Mouse (Mus musculus) stomach, embryonic 14.5 days (tissue): Measurements from ENCODE around the gene Prpsap2. TPM values are rescaled to one million over a fixed set of nuclear protein-coding genes. Genes with fewer than 3 reads are reported as not detected.

Experiments used
- ATAC-seq: fragments of 200-750 bp; cut with Nextera tagmentation; 2 replicates; pipeline ENCODE4 v1.8.0; 2017; ENCODE audit warnings: low read depth, moderate TSS enrichment; ENCODE audit not compliant: insufficient number of reproducible peaks, insufficient read depth, low FRiP score
- H3K27ac ChIP-seq: fragments of 300-500 bp; sonication (generic); 2 replicates; pipeline ENCODE4 v1.5.1; 2014; ENCODE audit warnings: mild to moderate bottlenecking, low read length, moderate library complexity, mixed read lengths
- H3K27me3 ChIP-seq: fragments of 300-500 bp; sonication (generic); 2 replicates; pipeline ENCODE4 v1.6.1; 2014; ENCODE audit warnings: low read length, control low read depth, mixed read lengths; ENCODE audit not compliant: control insufficient read depth, insufficient read depth
- H3K36me3 ChIP-seq: fragments of 300-500 bp; sonication (generic); 2 replicates; pipeline ENCODE4 v1.6.1; 2014; ENCODE audit warnings: mild to moderate bottlenecking, control low read depth, low read length, moderate library complexity, mixed read lengths; ENCODE audit not compliant: control insufficient read depth, insufficient read depth
- H3K4me1 ChIP-seq: fragments of 300-500 bp; sonication (generic); 2 replicates; pipeline ENCODE4 v1.6.1; 2014; ENCODE audit warnings: low read length, control low read depth, mixed read lengths; ENCODE audit not compliant: control insufficient read depth, insufficient read depth
- H3K4me2 ChIP-seq: fragments of 300-500 bp; sonication (generic); replicated peaks from 2 replicates; pipeline ENCODE4 v1.6.1; 2014; ENCODE audit warnings: low read depth, low read length, control low read depth
- H3K4me3 ChIP-seq: fragments of 300-500 bp; sonication (generic); 2 replicates; pipeline ENCODE4 v1.5.1; 2014; ENCODE audit warnings: low read depth, low read length, control low read depth
- H3K9ac ChIP-seq: fragments of 300-500 bp; sonication (generic); replicated peaks from 2 replicates; pipeline ENCODE4 v1.6.1; 2014; ENCODE audit warnings: low read depth, mild to moderate bottlenecking, control low read depth, low read length, moderate library complexity, mixed read lengths
- H3K9me3 ChIP-seq: fragments of 300-500 bp; sonication (generic); 2 replicates; pipeline ENCODE4 v1.6.1; 2016; ENCODE audit warnings: low read depth, low read length, control low read depth; ENCODE audit not compliant: control insufficient read depth
- WGBS: fragments of 180-500 bp; shearing (Covaris S2); extraction: QIAGEN DNeasy Blood & Tissue Kit; methylation state at CpG from one replicate; pipeline ENCODE4 v1.1.7; 2014; 5-methylcytosine and 5-hydroxymethylcytosine counted together
- polyA plus RNA-seq: library from polyadenylated mRNA; unstranded; fragments of >200 nt; fragmentation: Nextera tagmentation; extraction: Ambion mirVana; gene quantifications from 2 replicates; pipeline ENCODE4 v1.2.1, GENCODE M21; 2014

Gene Prpsap2
- polyA plus RNA-seq, 1 experiment from 2014 or later: 25.4 TPM

DNA sequence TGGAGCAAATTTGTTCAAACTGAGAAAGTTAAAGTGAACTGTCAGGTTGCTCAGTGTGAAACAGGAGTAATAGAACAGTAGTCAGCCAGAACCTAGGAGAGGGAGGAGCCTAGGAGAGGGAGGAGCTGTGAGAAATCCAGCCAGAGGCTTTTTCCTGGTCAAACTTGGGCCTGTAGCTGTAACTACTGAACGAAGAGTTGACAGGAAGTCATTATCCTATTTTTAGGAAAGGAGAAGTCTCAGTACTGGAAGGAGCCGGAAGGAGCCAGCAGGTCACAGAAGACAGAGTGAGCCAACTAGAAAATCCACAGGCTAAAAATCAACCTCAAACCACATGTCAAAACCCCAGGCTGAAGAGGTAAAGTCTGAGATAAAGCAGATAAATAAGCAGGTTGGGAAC lies 33.9 kb downstream of the Prpsap2 start:
- no peaks in the 10 kb centered on the region for H3K4me1 ChIP-seq
- 45% methylated on average over 2 of the region's 2 CpGs for WGBS
- no peak overlapping the region for H3K4me3 ChIP-seq
- no peaks in the 10 kb centered on the region for H3K9me3 ChIP-seq
- no peak overlapping the region for H3K27ac ChIP-seq
- H3K9ac ChIP-seq: no peak overlapping the region
- peaks cover 31% of the 10 kb centered on the region for H3K36me3 ChIP-seq
- no peak overlapping the region for H3K4me2 ChIP-seq
- no peaks in the 10 kb centered on the region for H3K27me3 ChIP-seq
- ATAC-seq: no peak

DNA sequence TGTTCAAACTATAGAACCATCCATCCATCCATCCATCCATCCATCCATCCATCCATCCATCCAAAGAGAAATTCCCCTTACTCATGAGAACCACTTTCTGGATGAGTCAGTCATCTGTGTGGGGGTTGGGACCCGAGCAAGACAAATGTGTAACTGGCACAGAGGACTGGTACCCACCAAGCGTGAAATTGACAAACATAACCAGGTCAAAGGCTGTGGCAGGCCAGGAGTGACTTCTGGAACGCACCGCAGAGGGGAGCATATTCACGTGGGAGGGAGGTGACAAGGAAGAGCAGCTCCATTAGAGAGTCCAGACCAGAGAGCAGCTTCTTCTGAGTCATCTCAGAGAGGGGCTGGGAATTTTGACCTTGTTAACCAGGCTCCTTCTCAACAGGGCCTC lies 39.8 kb downstream of the Prpsap2 start:
- Histone ChIP-seq H3K4me3 (no peak overlapping the region), H3K4me1 (no peaks in the 10 kb centered on the region), H3K4me2 (no peak overlapping the region), H3K9ac (no peak overlapping the region), H3K36me3 (0 out of 2 replicates have a peak, but pooled peaks cover 2% of the 10 kb centered on the region), H3K27me3 (no peaks in the 10 kb centered on the region), H3K27ac (no peak overlapping the region), H3K9me3 (no peaks in the 10 kb centered on the region)
- WGBS: 79% methylated on average over 5 of the region's 5 CpGs
- no peak for ATAC-seq

DNA sequence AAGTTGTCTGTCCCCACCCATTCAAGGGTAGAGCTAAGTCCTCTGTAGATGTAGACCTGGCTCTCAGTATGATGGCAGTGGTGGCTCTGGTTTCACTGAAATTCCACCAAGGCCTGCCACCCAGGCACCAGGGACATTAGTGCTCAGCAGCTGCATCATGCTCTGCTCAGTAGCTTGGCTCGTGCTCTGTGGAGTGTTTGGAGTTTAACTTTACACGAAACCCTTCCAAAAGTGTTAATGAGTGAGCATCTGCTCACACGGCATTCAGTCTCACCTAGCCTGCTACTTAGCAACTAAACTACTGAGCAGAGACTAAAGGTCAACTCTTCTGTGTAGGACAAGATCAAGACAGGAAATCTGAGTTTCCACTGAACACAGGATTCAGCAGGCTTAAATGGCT lies 41.3 kb downstream of the Prpsap2 start, which contains the start of gene Slc5a10:
Gene Slc5a10 (minus strand): TSS at position 191 of the 400 bp plus-strand sequence.
- Histone ChIP-seq H3K36me3 (no peaks in the 10 kb centered on the region), H3K4me3 (no peak within 1 kb of the TSS), H3K9ac (no peak within 1 kb of the TSS), H3K9me3 (no peaks in the 10 kb centered on the region), H3K4me1 (no peaks in the 10 kb centered on the region), H3K27me3 (no peaks in the 10 kb centered on the region), H3K4me2 (no peak within 1 kb of the TSS), H3K27ac (no peak within 1 kb of the TSS)
- no peak for ATAC-seq
- WGBS: 72% methylated on average over 3 of the region's 3 CpGs

DNA sequence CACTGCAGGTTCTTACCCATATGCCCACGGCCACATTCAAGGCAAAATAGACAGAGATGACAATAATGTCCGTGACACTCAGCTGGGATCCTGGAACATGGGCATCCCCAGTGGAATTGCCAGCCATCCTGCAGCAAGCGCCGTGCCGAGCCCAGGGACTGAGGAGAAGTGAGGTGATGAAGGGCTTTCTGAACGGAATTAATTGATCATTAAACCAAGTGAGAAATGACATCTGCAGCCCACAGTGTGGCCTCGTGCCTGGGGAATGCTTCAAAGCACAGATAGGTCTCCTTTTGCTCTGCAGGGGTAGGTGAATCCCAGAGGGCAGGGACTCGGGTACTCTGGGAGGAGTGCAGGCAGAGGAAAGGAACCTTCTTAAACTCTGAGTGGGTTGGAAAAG lies 42.1 kb downstream of the Prpsap2 start:
- no peak overlapping the region for H3K27ac ChIP-seq
- H3K9ac ChIP-seq: no peak overlapping the region
- H3K4me3 ChIP-seq: no peak overlapping the region
- 66% methylated on average over 8 of the region's 8 CpGs for WGBS
- H3K9me3 ChIP-seq: no peaks in the 10 kb centered on the region
- no peaks in the 10 kb centered on the region for H3K36me3 ChIP-seq
- H3K27me3 ChIP-seq: no peaks in the 10 kb centered on the region
- no peak for ATAC-seq
- no peak overlapping the region for H3K4me2 ChIP-seq
- H3K4me1 ChIP-seq: no peaks in the 10 kb centered on the region

DNA sequence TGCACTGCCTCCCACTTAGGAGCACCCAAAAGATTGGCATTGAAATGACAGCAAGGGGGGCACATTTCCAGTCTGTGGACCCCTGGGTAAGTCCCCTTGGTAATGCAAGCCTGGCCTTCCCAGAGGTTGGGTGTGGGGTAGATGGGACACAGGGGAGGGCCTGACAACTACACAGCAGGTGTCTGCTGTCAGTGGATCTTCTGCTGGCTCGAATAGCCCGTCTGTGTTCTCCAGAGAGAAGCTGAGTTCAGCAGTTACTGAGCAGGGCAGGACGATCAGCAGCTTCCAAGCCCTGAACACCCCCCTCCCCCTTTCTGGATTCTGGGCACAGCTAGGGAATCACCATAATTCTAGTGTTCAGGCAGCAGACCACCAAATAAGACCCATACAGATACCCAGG lies 42.5 kb downstream of the Prpsap2 start:
- H3K9me3 ChIP-seq: no peaks in the 10 kb centered on the region
- H3K4me1 ChIP-seq: no peaks in the 10 kb centered on the region
- no peak overlapping the region for H3K9ac ChIP-seq
- no peaks in the 10 kb centered on the region for H3K27me3 ChIP-seq
- H3K27ac ChIP-seq: no peak overlapping the region
- H3K4me2 ChIP-seq: no peak overlapping the region
- WGBS: 37% methylated on average over 3 of the region's 3 CpGs
- ATAC-seq: no peak
- H3K36me3 ChIP-seq: no peaks in the 10 kb centered on the region
- H3K4me3 ChIP-seq: no peak overlapping the region

DNA sequence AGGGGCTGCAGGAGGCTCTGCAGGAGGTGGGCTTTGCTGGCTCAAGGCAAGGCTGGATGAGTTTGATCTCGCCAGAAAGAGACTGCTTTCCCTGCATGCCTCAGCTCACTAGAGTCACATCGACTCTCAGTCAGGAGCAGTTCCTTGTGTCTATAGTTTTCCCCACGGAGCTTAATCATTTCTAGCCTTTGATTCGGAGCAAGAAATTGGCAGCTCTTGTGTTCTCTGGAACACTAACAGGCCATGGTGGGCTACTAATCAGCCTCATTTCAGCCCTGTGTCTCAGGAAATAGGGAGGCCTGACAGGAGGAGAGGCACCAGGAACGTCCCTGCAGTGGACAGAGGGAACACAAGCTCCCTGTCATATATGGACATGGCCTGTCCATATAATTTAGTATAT lies 43.9 kb downstream of the Prpsap2 start:
- Histone ChIP-seq H3K4me2 (no peak overlapping the region), H3K27ac (no peak overlapping the region), H3K27me3 (no peaks in the 10 kb centered on the region), H3K9me3 (no peaks in the 10 kb centered on the region), H3K9ac (no peak overlapping the region), H3K4me3 (no peak overlapping the region), H3K36me3 (no peaks in the 10 kb centered on the region), H3K4me1 (no peaks in the 10 kb centered on the region)
- no peak for ATAC-seq
- WGBS: 71% methylated on average over 5 of the region's 5 CpGs

DNA sequence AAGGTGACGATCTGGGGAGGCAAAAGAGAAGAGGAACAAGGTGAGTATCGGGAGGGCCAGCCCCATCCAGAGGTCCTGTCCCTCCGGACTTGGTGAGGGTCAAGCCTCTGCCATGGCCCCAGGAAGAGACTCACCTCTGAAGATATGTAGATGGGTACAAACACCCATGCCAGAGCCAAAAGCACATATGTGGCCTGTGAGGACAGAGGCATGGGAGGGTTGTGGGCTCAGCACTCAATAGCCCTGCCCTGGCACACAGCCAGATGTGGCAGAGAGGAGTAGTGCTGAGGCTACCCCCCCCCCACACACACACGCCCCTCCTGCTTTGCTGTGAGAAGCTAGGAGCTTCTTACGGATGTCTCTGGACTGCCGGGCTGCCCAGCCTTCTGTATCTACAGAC lies 46.8 kb downstream of the Prpsap2 start:
- no peak for ATAC-seq
- WGBS: 71% methylated on average over 6 of the region's 6 CpGs
- no peak overlapping the region for H3K4me3 ChIP-seq

DNA sequence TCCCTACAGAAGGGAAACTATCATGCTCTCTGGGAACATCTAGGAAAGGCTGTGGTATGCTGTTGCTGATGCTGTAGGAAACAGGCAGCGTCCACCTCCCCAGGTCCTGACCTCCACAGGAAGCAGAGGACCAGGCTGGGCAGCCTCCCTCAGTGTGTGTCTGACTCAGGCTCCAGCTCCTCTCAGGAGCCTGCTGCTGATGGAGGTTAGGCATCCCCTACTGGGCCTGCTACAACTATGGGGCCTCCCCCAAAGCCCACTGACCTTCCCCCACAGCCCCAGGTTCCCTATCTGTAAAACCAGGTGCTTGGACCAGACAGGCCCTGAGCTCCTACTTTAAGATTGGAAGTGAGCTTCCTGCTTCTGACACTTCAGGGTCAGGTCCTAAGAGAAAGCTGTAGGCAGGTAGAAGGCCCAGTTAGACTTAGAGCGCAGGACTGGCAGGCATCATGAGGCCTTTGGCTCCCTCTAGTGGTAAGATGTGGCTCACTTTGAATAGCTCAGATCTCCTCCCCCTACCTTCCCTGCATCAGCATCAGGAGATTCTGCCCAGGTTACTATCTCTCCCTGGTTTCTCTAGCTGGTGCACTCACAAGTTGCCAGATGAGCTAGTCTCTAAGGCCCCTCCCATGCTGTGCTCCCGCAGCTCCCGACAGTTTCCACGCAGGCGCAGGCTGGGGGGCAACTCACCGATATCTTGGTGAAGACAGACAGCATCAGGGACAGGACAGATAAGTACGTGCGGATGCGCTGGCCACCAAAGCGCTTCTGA lies 47.4 kb downstream of the Prpsap2 start:
- Histone ChIP-seq H3K4me3 (no peak overlapping the region), H3K9ac (no peak overlapping the region), H3K9me3 (no peaks in the 10 kb centered on the region), H3K27ac (no peak overlapping the region), H3K27me3 (no peaks in the 10 kb centered on the region), H3K4me2 (no peak overlapping the region), H3K4me1 (no peaks in the 10 kb centered on the region), H3K36me3 (no peaks in the 10 kb centered on the region)
- WGBS: 49% methylated on average over 11 of the region's 11 CpGs
- peak; percentile 84; the same call in 1 of the 2 replicates for ATAC-seq

More for the DNA sequence above, 46.8 kb downstream of the Prpsap2 start:
- H3K27me3 ChIP-seq: no peaks in the 10 kb centered on the region
- H3K9ac ChIP-seq: no peak overlapping the region
- no peak overlapping the region for H3K4me2 ChIP-seq
- no peaks in the 10 kb centered on the region for H3K36me3 ChIP-seq
- no peaks in the 10 kb centered on the region for H3K9me3 ChIP-seq
- H3K27ac ChIP-seq: no peak overlapping the region
- H3K4me1 ChIP-seq: no peaks in the 10 kb centered on the region
